Mouse (Mus musculus) heart, postnatal 14 days (tissue): ENCODE data around the gene Pebp1. TPM values are rescaled to one million over a fixed set of nuclear protein-coding genes. Genes with fewer than 3 reads are reported as not detected.
"Not testable (repeated sequence)": the region's sequence is repeated elsewhere in the genome, so short reads cannot be mapped to it uniquely, and the experiment has no call there.

Experiments
- DNase-seq, 2 experiments: peaks; one replicate each; pipeline ENCODE4 v3.0.0; 2021 to 2022
- intact Hi-C: fragments of 180-260 bp; cut with DNase I; formaldehyde crosslinking; loops from one replicate; pipeline ENCODE4 v1.15.1; 2025
- long read RNA-seq, 2 experiments: library from polyadenylated mRNA; stranded (forward); transcript quantifications; one replicate each; pipeline ENCODE4 v2.0.0; 2021
- total RNA-seq, 2 experiments: library from RNA; stranded (reverse); gene quantifications; 2 replicates each; pipeline ENCODE4 v1.2.3; 2021

Pebp1 gene
- total RNA-seq, result 100 to 1,000 TPM; 399 to 443 TPM
- long read RNA-seq, experiment 1, transcript Pebp1-201 (4 exons, 1,240 nt), result major isoform, 689 of 701 reads
- long read RNA-seq, experiment 1, partial matches to known transcripts, result 0 of 701 reads
- long read RNA-seq, experiment 1, other reads (novel, unspliced or antisense), result 12 of 701 reads
- long read RNA-seq, experiment 2, transcript Pebp1-201 (4 exons, 1,240 nt), result major isoform, 466 of 474 reads
- long read RNA-seq, experiment 2, partial matches to known transcripts, result 3 of 474 reads
- long read RNA-seq, experiment 2, other reads (novel, unspliced or antisense), result 5 of 474 reads

DNA sequence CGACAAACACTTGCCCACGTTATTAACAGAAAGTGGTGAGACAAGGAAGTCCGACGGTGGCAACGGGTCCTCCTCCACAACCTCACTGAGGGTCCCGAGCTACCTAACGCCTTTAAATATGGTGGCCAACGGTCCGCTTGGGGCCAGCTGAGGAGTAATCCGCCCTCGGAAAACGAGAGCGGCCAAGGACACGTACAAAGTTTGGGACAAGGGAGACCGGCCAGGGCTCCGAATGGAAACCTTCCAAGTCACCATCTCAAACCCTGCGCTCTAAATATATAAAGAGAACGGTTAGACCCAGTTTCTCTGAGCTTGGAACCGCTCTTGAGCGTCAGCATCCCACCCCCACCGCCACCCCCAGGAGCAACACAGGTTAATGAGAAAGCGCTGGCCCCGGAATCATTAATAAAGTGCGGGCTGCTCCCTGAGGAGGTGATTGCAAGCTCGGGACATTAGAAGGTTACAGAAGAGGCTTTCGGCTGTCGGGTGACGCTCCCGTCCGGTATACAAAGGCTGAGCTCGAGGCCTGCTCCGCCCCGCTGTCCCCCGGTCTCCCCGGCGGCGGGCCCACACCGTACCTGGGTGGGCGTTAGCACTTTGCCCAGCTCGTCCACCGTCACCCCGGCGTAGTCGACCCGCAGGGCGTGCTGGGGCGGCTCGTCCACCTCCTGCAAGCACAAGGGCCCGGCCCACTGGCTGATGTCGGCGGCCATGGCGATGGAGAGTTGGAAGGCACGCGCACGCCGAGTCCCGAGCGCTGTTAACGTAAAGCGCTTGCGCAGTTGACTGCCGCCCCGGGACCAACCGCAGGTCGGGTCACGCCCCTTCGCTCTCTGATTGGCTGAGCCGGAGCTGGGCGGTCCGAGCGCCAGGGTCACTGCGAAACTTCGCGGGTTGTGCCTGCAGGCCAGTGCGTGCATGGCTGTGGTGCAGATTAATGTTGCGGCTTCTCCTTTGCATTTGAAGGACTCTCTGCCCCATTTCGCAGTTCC, at the start of gene Pebp1:
Pebp1 (minus strand) TSS at position 795 of the 992 bp plus-strand sequence.
- peak; percentile 96 to 98 for DNase-seq
- intact Hi-C loops, result loop anchor here (2.0 kb wide), 2 partner anchors 72 to 170 kb away; partner anchors contain the start of gene Suds3

DNA sequence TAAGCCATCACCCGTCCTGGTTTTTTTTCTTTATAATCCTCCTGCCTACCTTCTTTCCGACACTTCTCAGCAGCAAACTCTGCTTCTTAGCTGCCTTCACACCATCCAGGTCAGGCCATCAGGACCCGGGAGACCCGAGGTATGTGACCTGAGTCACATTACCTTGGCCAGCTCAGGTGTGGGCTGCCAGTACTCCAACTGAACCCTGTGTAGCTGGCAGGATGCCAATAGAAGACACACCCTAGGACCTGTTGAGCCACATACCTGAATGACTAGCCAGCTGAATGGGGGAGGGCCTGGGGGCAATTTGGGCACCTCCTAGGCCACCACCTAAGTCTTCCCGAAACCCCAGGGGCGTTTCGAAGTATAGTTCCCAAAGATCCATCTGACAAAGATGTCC, 43.0 kb upstream of the Pebp1 start:
- DNase-seq, result no peak
- intact Hi-C loops, result no loop called here

DNA sequence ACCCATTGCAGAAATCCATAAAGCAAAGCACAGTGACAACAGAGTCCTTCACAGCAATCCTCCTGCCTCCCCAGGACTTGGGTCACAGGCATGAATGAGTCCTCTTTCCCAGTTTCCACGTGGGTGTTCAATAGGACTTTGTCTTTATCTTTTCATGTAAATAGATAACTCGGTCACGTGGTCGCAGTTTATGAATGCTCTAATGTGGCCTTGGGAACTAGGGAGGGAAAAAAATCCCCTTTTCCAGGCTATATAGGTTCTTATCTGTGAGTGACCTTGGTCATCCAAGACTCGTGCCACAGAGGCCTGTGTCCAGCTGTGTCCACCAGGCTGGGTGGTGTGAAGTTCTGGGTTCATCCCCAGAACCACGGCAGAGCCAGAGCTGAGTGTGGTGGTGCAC, 39.0 kb upstream of the Pebp1 start:
- no peak for DNase-seq
- intact Hi-C loops, result no loop called here

- intact Hi-C loops, result no loop called here
- DNase-seq, result no peak
Measured at GRCm38 (mm10) chr5:117323751-117324150, 36.3 kb upstream of the Pebp1 start.

- peak; percentile 79 to 81 for DNase-seq
- intact Hi-C loops, result loop anchor here (1.0 to 5.0 kb wide), 2 partner anchors 38 to 68 kb away; partner anchors contain the start of genes Rfc5 and Wsb2
Measured at GRCm38 (mm10) chr5:117318741-117319629, 31.6 kb upstream of the Pebp1 start, which contains the start of gene Vsig10. Vsig10 (plus strand) TSS chr5:117319083.

- DNase-seq, result no peak
- intact Hi-C loops, result loop anchor here (5.0 kb wide), 1 partner anchor 72 kb away; the partner anchor contains the start of gene Rfc5
Measured at GRCm38 (mm10) chr5:117314587-117315428, 27.4 kb upstream of the Pebp1 start.

DNA sequence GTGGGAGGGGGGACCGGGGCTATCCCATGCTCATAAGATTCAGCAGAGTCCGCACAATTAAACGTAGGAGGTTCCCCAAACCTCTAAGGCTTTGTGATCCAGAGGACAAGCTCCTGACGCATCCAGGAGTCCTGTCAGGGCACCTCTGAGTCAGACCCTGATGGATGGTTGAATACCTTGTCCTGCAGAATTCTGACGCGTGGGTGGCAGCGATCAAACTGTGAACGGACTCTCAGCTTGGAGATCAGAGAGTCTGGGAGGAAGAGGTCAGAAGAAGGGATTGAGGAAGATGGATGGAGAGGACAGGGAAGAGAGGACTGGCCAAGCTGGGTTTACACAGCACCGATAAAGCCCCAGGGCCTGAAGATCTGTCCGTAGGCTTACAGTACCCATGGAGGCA, 26.5 kb upstream of the Pebp1 start:
- no peak for DNase-seq
- intact Hi-C loops, result no loop called here

- peak; percentile 48 to 61 for DNase-seq
- intact Hi-C loops, result no loop called here
Measured at GRCm38 (mm10) chr5:117313420-117313819, 26.0 kb upstream of the Pebp1 start.

DNA sequence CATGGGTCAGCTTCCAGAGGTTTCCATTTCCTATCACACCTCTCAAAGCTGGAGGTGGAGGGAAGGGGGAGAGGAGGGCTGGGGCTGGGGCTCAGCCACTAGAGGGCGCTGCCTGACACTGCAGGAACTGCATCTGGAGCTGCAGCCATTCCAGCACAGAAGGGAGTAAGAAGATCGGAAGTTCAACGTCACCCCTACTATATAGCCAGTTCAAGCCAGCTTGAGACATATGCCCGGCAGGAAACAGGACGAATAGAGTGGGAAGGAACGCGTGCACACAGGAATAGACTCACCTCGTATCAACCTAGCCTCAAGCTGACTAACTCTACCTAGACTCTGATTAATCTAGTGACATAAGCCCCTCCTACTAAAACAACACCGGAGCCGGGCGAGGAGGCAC, 20.3 kb upstream of the Pebp1 start:
- peak; percentile 79 to 87 for DNase-seq
- intact Hi-C loops, result loop anchor here (5.0 kb wide), 3 partner anchors 100 to 190 kb away; partner anchors contain the start of gene Suds3

DNA sequence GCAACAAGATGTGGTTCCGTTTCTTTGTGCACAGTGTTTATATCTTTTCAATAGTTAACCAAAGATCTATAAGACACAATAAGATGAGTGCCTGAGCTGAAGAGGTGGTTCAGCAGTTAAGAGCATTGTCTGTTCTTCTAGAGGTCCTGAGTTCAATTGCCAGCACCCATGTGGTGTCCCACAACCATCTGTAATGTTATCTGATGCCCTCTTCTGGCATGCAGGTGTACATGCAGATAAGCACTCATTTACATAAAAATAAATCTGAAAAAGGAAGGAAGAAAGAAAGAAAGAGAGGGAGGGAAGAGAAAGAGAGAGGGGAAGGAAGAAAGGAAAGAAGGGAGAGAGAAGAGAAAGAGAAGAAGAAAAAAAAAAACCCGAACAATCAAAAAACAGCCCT, 19.4 kb upstream of the Pebp1 start:
- DNase-seq, result no peak
- intact Hi-C loops, result loop anchor here (5.0 kb wide), 3 partner anchors 100 to 190 kb away; partner anchors contain the start of gene Suds3

GRCm38 (mm10) chr5:117305754-117306153, 18.3 kb upstream of the Pebp1 start:
- intact Hi-C loops, result loop anchor here (5.0 kb wide), 3 partner anchors 102 to 188 kb away; partner anchors contain the start of gene Suds3
- no peak for DNase-seq

DNA sequence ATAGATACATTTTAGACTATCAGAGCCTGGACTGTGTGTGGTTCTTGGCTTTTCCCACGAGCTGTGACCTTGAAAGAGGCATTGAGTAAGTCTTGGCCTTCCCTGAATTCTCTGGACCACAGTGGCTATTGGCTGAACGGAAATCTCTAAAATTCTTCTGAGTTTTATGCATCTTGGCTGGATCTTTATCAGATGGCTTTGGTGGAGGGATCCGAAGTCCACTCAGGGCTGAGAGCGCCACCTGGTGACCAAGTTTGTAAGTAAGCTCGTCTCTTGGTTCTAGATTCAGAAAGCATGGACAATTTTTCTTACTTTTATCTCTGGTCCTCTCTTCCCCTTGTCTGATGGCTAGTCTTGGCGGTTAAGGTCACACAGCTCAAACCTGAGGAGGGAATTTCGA, 17.5 kb upstream of the Pebp1 start:
- DNase-seq, result peak; percentile 75 to 85
- intact Hi-C loops, result loop anchor here (5.0 kb wide), 3 partner anchors 102 to 188 kb away; partner anchors contain the start of gene Suds3

DNA sequence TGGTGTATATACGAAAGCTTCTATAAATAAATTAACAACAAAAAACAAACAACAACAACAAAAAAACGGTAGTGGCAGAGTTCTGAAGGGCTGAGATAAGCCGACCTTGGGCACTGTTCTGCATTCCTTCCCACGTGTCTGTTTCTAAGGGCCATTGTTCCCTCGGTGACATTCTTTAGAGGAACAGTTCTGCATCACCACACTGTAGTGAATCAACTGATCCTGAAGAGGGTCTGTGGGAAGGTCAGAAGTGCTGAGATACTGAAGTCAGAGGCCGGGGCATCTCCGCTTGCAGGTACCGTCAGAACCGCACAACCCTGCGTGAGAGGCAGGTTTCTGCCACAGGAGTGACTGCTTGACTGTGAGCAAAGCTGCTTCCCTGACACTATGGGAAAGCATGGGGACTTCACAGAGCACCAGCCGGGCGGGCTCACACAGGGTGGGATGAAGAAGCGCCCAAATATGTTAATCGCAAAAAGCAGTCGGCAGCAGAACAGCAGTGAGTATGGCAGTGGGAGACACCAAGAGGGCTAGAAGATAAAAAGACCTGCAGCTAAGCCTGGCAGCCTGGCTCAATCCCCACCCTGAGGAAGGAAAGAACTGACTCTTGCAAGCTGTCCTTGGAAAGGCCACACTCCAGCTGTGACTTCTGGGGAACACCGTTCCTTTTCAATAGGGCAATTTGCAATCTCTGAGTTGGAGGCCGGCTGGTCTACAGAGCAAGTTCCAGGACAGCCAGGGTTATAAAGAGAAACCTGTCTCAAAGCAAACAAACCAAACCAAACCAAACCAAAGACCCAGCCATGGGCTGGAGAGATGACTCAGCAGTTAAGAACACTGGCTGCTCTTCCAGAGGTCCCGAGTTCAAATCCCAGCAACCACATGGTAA, 16.5 kb upstream of the Pebp1 start:
- intact Hi-C loops, result no loop called here
- DNase-seq, result no peak

DNA sequence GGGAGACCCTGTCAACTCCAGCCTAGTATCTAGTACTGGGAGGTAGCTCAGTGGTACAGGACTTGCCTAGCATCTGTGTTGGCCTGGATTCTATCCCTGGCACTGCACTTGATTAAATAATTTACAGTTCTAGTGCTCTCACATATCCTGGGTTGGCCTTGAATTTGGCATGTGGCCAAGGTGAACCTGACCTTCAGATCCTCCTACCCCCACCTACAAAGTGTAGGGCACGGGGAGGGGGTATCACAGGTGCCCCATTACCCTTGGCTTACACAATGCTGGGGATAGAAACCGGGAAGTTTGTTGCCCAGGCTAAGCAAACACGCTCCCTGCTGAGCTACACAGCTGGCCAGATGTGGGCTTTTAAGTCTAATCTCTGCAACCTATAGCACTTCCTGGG, 15.5 kb upstream of the Pebp1 start:
- no peak for DNase-seq
- intact Hi-C loops, result no loop called here

GRCm38 (mm10) chr5:117295011-117295410, 7.6 kb upstream of the Pebp1 start:
- intact Hi-C loops, result no loop called here
- no peak for DNase-seq

GRCm38 (mm10) chr5:117293776-117294175, 6.4 kb upstream of the Pebp1 start:
- DNase-seq, intact Hi-C loops: not testable (repeated sequence)

- intact Hi-C loops, result no loop called here
- DNase-seq, result no peak
Measured at GRCm38 (mm10) chr5:117292547-117292946, 5.1 kb upstream of the Pebp1 start.

GRCm38 (mm10) chr5:117291312-117291711, 3.9 kb upstream of the Pebp1 start:
- intact Hi-C loops, result no loop called here
- DNase-seq, result no peak
